Mouse (Mus musculus): ENCODE data around the gene Timeless. TPM values are rescaled to one million over a fixed set of nuclear protein-coding genes. Genes with fewer than 3 reads are reported as not detected.
A peak's percentile ranks its signal among the peaks of the same experiment; 100 is the strongest.

The Timeless gene
- polyA plus RNA-seq, 1 experiment from 2014 or later: 68.2 TPM

DNA sequence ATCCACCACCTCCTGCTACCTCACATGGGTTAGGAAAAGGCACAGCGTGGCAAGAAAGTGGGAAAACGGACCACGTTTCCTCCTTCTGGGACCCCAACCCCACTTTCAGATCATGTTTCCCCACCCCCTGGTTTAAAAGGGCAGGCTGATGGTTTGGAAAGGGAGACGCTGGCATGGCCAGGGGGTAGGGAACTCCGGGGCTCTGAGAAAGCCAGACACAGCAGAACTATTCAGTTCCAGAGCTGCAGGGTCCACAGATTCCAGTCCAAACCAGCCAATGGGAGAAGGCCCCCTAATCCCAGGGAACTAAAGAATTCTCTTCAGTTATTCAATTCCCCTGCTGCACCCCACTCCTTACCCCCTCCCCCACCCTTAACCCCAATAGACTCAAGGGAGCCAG is 6.8 kb upstream of the Timeless start:
- no peaks in the 10 kb centered on the region for H3K9me3 ChIP-seq (ENCODE audit: control insufficient read depth, low read length)
- H3K4me1 ChIP-seq (ENCODE audit: control insufficient read depth, insufficient read depth, low read length): no peaks in the 10 kb centered on the region
- no peak overlapping the region for H3K9ac ChIP-seq (ENCODE audit: low read depth, low read length)
- H3K4me3 ChIP-seq (ENCODE audit: low read length): no peak overlapping the region
- no peak overlapping the region for H3K4me2 ChIP-seq (replicated peaks; ENCODE audit: low read depth, low read length)
- H3K27ac ChIP-seq (ENCODE audit: low read depth, low read length): no peak overlapping the region
- no peaks in the 10 kb centered on the region for H3K27me3 ChIP-seq (ENCODE audit: control insufficient read depth, insufficient read depth, low read length)
- no peak for ATAC-seq (ENCODE audit: low FRiP score, low TSS enrichment)
- WGBS: 50% methylated on average over 5 of the region's 5 CpGs
- H3K36me3 ChIP-seq (ENCODE audit: control insufficient read depth, insufficient read depth, low read length): no peaks in the 10 kb centered on the region

DNA sequence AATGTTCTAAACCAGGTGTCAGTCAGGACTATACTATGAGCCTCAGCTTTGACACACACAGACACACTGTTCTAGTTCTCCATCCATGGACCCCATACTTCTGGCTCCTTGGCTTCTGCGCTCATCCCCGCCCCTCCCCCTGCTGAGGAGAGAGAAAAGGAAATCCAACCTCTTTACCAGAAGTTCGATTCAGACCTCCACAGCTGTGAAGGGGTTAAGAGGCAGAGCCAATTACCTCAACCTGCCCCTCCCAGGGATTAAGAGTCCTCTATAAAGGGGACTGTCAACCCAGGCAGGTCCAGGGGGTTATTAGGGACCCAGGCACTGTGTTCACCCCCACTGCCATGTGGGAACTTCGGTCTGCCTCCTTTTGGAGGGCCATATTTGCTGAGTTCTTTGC is 6.3 kb upstream of the Timeless start, which contains the start of gene Mip:
Gene Mip (plus strand): TSS at position 301 of the 400 bp plus-strand sequence.
- H3K27ac ChIP-seq (ENCODE audit: low read depth, low read length): no peak within 1 kb of the TSS
- no peak within 1 kb of the TSS for H3K4me3 ChIP-seq (ENCODE audit: low read length)
- no peaks in the 10 kb centered on the region for H3K27me3 ChIP-seq (ENCODE audit: control insufficient read depth, insufficient read depth, low read length)
- no peaks in the 10 kb centered on the region for H3K9me3 ChIP-seq (ENCODE audit: control insufficient read depth, low read length)
- H3K9ac ChIP-seq (ENCODE audit: low read depth, low read length): no peak within 1 kb of the TSS
- WGBS: 44% methylated on average over 4 of the region's 4 CpGs
- no peak for ATAC-seq (ENCODE audit: low FRiP score, low TSS enrichment)
- no peaks in the 10 kb centered on the region for H3K36me3 ChIP-seq (ENCODE audit: control insufficient read depth, insufficient read depth, low read length)
- no peaks in the 10 kb centered on the region for H3K4me1 ChIP-seq (ENCODE audit: control insufficient read depth, insufficient read depth, low read length)
- no peak within 1 kb of the TSS for H3K4me2 ChIP-seq (replicated peaks; ENCODE audit: low read depth, low read length)

DNA sequence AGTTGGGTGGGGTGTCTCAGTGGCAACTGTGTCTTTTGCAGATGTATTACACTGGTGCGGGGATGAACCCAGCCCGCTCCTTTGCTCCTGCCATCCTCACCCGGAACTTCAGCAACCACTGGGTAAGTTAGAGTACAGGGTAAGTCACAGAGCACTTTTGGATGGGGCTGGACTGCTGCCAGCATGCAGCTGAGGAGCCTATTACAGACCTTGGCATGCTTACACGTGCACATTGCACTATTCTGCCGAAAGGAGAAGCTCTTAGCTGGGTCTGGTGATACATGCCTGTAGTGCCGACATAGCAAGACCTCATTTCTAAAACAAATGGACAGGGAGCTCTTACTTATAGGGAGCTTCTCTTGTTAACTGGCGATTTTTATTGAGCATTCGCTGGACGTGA is 4.3 kb upstream of the Timeless start:
- no peak overlapping the region for H3K4me3 ChIP-seq (ENCODE audit: low read length)
- 83% methylated on average over 9 of the region's 9 CpGs for WGBS
- H3K36me3 ChIP-seq (ENCODE audit: control insufficient read depth, insufficient read depth, low read length): no peaks in the 10 kb centered on the region
- H3K27ac ChIP-seq (ENCODE audit: low read depth, low read length): no peak overlapping the region
- no peak overlapping the region for H3K4me2 ChIP-seq (replicated peaks; ENCODE audit: low read depth, low read length)
- ATAC-seq (ENCODE audit: low FRiP score, low TSS enrichment): no peak
- no peak overlapping the region for H3K9ac ChIP-seq (ENCODE audit: low read depth, low read length)
- no peaks in the 10 kb centered on the region for H3K9me3 ChIP-seq (ENCODE audit: control insufficient read depth, low read length)
- H3K27me3 ChIP-seq (ENCODE audit: control insufficient read depth, insufficient read depth, low read length): no peaks in the 10 kb centered on the region
- H3K4me1 ChIP-seq (ENCODE audit: control insufficient read depth, insufficient read depth, low read length): peaks cover 6% of the 10 kb centered on the region

DNA sequence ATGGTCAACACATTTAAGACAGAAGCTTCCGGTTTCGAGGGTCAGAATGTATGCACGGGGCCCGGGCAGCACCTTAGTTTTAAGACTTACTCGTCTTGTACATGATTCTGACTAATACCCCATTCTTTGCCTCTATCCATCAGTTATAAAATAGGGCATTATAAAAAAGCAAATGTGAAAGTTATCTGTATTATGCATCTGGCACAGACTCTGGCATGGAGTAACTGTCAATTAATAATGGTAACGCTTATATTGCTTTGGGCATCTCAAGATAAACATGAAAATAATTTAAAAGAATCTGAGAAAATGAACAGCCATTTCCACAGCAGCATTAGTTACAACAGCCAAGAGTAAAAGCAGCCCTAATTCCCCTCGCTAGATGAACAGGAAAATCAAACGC is 3.9 kb upstream of the Timeless start:
- no peak overlapping the region for H3K4me3 ChIP-seq (ENCODE audit: low read length)
- H3K27ac ChIP-seq (ENCODE audit: low read depth, low read length): no peak overlapping the region
- WGBS: 89% methylated on average over 8 of the region's 8 CpGs
- H3K36me3 ChIP-seq (ENCODE audit: control insufficient read depth, insufficient read depth, low read length): no peaks in the 10 kb centered on the region
- H3K4me1 ChIP-seq (ENCODE audit: control insufficient read depth, insufficient read depth, low read length): peaks cover 6% of the 10 kb centered on the region
- H3K4me2 ChIP-seq (replicated peaks; ENCODE audit: low read depth, low read length): no peak overlapping the region
- H3K9me3 ChIP-seq (ENCODE audit: control insufficient read depth, low read length): no peaks in the 10 kb centered on the region
- ATAC-seq (ENCODE audit: low FRiP score, low TSS enrichment): no peak
- no peaks in the 10 kb centered on the region for H3K27me3 ChIP-seq (ENCODE audit: control insufficient read depth, insufficient read depth, low read length)
- H3K9ac ChIP-seq (ENCODE audit: low read depth, low read length): no peak overlapping the region

DNA sequence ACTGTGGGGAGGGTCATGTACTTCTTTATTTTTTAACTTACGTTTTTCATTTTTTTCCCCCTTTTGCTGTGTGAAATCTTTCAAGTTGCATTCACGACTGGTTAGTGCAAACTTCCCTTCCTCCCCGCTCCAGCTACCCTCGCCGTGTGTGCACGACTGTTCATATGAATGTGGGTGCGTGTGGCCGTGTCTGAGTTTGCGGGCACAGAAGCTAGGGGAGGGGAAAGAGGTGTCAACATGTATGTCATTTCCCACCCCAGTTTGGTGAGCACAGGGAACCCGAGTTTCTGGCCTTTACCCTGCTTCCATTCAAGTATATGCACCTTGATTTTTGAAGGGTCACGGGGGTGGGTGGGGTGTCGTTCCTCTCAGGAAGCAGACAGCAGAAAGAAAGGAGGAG is 1.3 kb upstream of the Timeless start:
- Histone ChIP-seq H3K4me1 (ENCODE audit: control insufficient read depth, insufficient read depth, low read length) (peaks cover 6% of the 10 kb centered on the region), H3K27ac (ENCODE audit: low read depth, low read length) (no peak overlapping the region), H3K4me2 (replicated peaks; ENCODE audit: low read depth, low read length) (no peak overlapping the region; the same call in 1 of the 2 replicates), H3K36me3 (ENCODE audit: control insufficient read depth, insufficient read depth, low read length) (peaks cover 8% of the 10 kb centered on the region; the same call in 1 of the 2 replicates), H3K9ac (ENCODE audit: low read depth, low read length) (peak overlapping the region; percentile 82; the same call in 1 of the 2 replicates), H3K4me3 (ENCODE audit: low read length) (no peak overlapping the region), H3K9me3 (ENCODE audit: control insufficient read depth, low read length) (no peaks in the 10 kb centered on the region), H3K27me3 (ENCODE audit: control insufficient read depth, insufficient read depth, low read length) (no peaks in the 10 kb centered on the region)
- no peak for ATAC-seq (ENCODE audit: low FRiP score, low TSS enrichment)
- WGBS: 72% methylated on average over 12 of the region's 12 CpGs

DNA sequence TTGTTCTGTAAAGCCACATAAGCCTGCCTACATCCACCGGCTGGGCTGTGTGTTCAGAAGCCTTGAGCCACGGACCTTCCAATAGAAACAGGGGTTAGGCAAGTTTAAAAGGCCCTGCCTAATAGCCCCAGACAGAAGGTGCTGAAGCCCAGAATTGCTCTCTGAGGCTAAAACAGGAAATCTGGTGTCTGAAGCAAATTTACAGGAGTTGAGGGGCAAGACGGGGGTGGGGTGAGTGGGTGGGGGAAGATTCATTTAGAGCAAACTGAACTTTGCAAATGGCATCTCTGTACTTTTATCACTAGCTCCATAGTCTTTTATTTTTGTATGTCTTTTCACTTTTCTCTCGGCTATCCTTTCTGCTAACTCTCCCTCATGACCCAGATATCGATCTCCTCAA is 719 bp upstream of the Timeless start:
- H3K4me1 ChIP-seq (ENCODE audit: control insufficient read depth, insufficient read depth, low read length): peaks cover 6% of the 10 kb centered on the region
- peak overlapping the region; percentile 85 for H3K4me3 ChIP-seq (ENCODE audit: low read length)
- WGBS: 4% methylated on average over 5 of the region's 5 CpGs
- H3K36me3 ChIP-seq (ENCODE audit: control insufficient read depth, insufficient read depth, low read length): peaks cover 8% of the 10 kb centered on the region; the same call in 1 of the 2 replicates
- no peak for ATAC-seq (ENCODE audit: low FRiP score, low TSS enrichment)
- no peaks in the 10 kb centered on the region for H3K27me3 ChIP-seq (ENCODE audit: control insufficient read depth, insufficient read depth, low read length)
- H3K4me2 ChIP-seq (replicated peaks; ENCODE audit: low read depth, low read length): peak overlapping the region; percentile 71
- no peaks in the 10 kb centered on the region for H3K9me3 ChIP-seq (ENCODE audit: control insufficient read depth, low read length)
- H3K27ac ChIP-seq (ENCODE audit: low read depth, low read length): peak overlapping the region; percentile 96; the same call in 1 of the 2 replicates
- peak overlapping the region; percentile 82; the same call in 1 of the 2 replicates for H3K9ac ChIP-seq (ENCODE audit: low read depth, low read length)

DNA sequence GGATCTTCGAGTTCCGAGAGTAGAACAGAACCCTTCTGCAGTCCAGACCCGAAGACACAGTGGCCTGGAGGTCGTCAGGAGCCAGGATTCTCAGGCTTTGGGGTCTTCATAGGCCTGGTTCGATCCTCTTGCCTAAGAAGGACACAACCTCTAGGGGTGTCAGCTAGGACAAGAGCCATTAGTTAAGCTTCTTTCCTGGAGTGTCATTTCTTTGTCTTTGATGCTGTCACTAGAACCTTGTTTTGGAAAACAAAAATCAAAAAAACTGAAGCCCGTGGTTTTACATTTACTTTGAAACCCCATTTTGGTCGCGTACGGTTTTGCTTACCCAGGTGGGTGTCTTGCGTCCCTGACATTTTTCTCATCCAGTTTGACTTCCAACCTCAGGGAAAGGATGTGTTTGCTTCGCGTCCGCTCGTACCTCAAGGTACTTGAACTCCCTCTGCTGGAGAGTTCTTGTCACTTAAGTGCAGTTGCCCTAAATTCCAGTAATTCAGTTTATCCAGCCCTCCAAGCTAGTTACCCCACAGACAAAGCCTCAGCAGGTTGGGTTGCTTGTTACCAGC is 638 bp downstream of the Timeless start:
- peak; percentile 28; the same call in 1 of the 2 replicates for ATAC-seq (ENCODE audit: low FRiP score, low TSS enrichment)
- under 1% methylated on average over 14 of the region's 14 CpGs for WGBS

DNA sequence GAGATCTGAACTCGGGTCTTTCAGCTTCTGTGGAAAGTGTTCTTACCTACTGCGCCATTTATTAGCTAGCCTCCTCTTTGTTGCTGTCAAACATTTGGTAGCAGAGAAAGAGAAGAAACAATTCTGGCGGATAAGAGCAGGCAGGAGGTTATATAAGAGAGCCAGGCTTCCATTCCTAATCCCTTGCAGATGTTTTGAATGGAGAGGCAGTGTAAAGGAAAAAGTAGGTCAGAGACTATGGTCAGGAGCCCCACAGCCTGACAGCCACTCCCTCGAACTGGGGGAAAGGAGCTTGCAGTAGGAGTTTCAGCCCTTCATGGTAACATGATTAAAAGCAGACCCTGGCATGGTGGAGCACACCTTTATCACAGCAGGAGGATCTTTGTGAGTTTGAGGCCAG is 4.5 kb downstream of the Timeless start:
- Histone ChIP-seq H3K27me3 (ENCODE audit: control insufficient read depth, insufficient read depth, low read length) (no peaks in the 10 kb centered on the region), H3K9me3 (ENCODE audit: control insufficient read depth, low read length) (no peaks in the 10 kb centered on the region), H3K36me3 (ENCODE audit: control insufficient read depth, insufficient read depth, low read length) (peaks cover 25% of the 10 kb centered on the region), H3K4me1 (ENCODE audit: control insufficient read depth, insufficient read depth, low read length) (no peaks in the 10 kb centered on the region; the same call in 1 of the 2 replicates), H3K27ac (ENCODE audit: low read depth, low read length) (no peak overlapping the region), H3K9ac (ENCODE audit: low read depth, low read length) (no peak overlapping the region), H3K4me2 (replicated peaks; ENCODE audit: low read depth, low read length) (no peak overlapping the region), H3K4me3 (ENCODE audit: low read length) (no peak overlapping the region)
- WGBS: 82% methylated on average over 4 of the region's 4 CpGs
- ATAC-seq (ENCODE audit: low FRiP score, low TSS enrichment): no peak

More for the DNA sequence above, 638 bp downstream of the Timeless start:
- Histone ChIP-seq H3K27me3 (ENCODE audit: control insufficient read depth, insufficient read depth, low read length) (no peaks in the 10 kb centered on the region), H3K36me3 (ENCODE audit: control insufficient read depth, insufficient read depth, low read length) (peaks cover 8% of the 10 kb centered on the region; the same call in 1 of the 2 replicates), H3K27ac (ENCODE audit: low read depth, low read length) (peak overlapping the region; percentile 96), H3K4me2 (replicated peaks; ENCODE audit: low read depth, low read length) (peak overlapping the region; percentile 71), H3K4me1 (ENCODE audit: control insufficient read depth, insufficient read depth, low read length) (peaks cover 6% of the 10 kb centered on the region), H3K9ac (ENCODE audit: low read depth, low read length) (peak overlapping the region; percentile 82), H3K9me3 (ENCODE audit: control insufficient read depth, low read length) (no peaks in the 10 kb centered on the region), H3K4me3 (ENCODE audit: low read length) (peak overlapping the region; percentile 85)

DNA sequence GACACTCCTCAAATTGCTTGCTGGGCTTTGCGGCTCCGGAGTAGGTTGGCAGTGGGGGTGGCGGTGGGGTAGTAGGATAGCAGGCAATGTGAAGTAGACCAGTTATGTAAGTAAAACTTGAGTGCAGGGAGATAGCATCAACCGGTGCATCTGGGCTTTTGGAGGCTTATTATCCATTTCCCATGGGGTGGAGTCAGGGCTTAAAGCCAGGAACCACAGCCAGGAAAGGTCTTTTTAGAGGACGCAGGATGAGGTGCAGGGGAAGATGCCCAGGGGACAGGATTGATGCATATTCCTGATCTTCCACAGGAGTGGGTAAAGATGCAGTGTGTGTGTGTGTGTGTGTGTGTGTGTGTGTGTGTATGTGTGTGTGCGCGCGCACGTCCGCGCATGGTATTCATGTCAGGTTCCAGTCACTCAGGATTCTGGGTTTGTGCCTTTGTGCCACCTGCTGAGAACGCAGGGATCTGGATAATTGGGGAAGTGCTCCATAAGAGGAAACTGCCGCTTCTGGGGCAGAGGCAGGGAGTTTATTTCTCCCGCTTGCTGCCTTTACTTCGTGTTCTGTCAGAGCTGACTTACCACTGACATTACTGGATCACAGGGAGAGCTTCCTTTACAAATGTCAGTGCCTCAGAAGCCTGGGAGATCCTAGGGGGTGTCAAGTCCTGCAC is 6.1 kb downstream of the Timeless start:
- H3K4me2 ChIP-seq (replicated peaks; ENCODE audit: low read depth, low read length): no peak overlapping the region
- H3K36me3 ChIP-seq (ENCODE audit: control insufficient read depth, insufficient read depth, low read length): peaks cover 40% of the 10 kb centered on the region
- H3K27ac ChIP-seq (ENCODE audit: low read depth, low read length): no peak overlapping the region
- ATAC-seq (ENCODE audit: low FRiP score, low TSS enrichment): no peak
- no peak overlapping the region for H3K4me3 ChIP-seq (ENCODE audit: low read length)
- no peaks in the 10 kb centered on the region for H3K9me3 ChIP-seq (ENCODE audit: control insufficient read depth, low read length)
- H3K4me1 ChIP-seq (ENCODE audit: control insufficient read depth, insufficient read depth, low read length): no peaks in the 10 kb centered on the region; the same call in 1 of the 2 replicates
- WGBS: 88% methylated on average over 15 of the region's 15 CpGs
- H3K9ac ChIP-seq (ENCODE audit: low read depth, low read length): no peak overlapping the region
- H3K27me3 ChIP-seq (ENCODE audit: control insufficient read depth, insufficient read depth, low read length): no peaks in the 10 kb centered on the region

All from kidney, embryonic 14.5 days (tissue).